Mouse (Mus musculus): ENCODE measurements around the gene Utrn. TPM values are rescaled to one million over a fixed set of nuclear protein-coding genes. Genes with fewer than 3 reads are reported as not detected.

Gene Utrn
- polyA plus RNA-seq, 2 experiments from 2014 or later: 255 to 319 TPM

- peak; percentile 57 for ATAC-seq
Observed at GRCm38 (mm10) chr10:12868189-12869028, 756 bp downstream of the Utrn start.

DNA sequence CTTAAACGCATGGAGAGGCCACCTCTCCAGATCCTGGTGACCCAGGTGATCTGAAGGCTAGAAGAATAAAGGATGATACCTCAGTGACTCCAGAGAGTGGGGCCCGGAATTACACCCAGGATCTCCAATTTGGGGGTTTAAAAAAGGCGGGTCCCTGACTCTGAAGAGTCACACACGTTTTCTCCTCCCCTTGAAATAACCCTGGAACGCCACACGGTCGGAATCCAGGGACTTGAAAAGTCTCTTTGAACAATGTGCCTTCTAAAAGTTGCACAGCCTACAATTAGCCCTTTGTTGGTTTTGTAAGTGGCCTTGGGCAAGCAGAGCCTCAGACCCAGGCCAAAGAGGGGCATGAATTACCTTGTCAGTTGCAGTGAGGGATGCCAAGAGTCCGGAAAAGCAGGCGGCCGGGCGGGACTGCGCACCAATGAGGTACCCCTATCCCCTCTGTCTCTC, 1.4 kb downstream of the Utrn start:
- ATAC-seq: no peak

DNA sequence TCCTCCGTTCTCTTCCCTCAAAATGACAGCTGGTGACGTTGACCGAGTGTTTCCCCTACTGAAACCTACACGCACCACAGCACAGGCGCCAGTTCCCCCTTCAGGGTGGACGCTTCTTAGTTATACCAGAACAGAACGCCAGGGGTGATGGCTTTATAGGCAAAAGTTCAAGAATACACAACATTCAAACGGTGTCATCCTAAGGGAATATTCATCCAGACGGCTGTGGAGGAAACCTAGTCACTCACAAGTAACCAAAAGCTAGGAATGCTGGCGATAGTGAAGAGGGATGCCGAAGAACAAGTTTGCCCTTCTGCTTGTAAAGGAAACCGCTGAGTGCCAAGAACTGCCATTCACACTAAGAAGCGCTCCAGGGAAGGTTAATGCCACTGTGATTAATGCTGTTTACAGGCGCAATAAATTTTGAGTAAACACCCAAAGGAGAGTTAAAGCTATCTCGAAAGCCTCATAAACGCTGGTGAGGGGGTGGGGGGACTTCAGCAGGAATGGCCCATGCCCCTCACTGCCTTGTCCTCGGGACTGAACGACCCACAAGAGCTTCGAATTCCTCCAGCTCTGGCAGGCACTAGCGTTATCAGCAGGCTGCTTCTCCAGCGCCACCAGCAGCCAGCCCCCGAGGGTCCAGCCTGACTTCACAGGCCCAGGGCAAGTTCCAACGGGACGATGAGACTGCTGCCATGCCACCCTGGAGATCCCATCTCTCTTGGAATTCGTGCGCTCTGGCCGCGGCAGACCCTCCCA, 2.0 kb downstream of the Utrn start:
- no peak for ATAC-seq

DNA sequence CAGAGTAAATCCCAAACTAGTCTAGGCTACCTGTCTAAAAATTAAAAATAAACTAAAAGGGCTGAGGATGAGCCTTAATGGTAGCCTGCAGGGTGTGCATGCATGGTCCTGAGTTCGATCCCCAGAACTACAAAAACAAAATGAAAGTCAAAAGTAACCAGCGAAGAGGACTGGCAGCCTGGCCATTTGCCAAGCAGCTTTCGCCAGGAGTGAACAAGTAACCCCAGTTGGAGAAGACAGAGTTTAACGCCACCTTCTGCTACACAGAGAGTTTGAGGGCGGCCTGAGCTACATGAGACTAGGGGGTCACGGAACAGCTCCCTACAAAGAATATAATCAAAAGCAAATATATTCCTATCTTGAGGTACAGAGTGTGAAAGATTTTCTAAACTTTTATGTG, 4.0 kb downstream of the Utrn start:
- ATAC-seq: no peak

GRCm38 (mm10) chr10:12863581-12863980, 5.6 kb downstream of the Utrn start:
- no peak for ATAC-seq

- ATAC-seq: no peak
Observed at GRCm38 (mm10) chr10:12862047-12862446, 7.1 kb downstream of the Utrn start.

DNA sequence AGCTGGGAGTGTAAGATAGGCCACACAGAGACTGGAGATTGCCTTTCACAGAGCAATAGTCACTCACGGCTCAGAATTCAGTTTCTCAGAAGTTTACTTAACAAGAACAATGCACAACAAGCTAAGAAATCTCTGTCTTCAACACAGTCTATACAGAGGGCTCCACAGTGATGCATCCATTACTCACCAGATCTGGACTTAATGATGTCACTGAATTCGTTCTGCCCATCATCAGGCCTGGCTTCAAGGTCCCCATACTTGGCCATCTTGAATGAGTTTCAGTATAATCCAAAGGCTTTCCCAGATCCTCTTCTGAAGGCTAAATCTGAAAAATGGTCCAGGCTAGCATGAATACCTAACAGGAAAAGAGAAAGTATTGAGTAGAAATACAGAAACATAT, 7.8 kb downstream of the Utrn start:
- no peak for ATAC-seq

DNA sequence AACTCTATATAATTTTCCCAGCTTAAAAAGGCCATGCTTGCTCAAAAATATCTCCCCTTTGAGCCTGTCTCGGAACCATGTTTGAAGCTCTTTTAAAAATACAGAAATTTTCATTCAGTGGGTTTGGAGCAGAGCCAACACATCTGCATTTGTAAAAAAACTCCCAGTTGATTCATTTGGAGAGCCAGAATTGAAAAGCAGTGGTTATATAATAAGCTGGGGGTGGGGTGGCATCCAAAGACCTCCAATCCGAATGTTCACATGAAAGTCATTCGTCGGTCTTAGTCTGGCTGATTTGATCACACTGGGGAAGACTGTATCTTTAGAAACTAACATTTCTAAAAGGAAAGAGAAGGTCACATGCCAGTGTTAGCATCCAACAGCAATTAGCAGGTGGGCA, 8.4 kb downstream of the Utrn start:
- no peak for ATAC-seq

- ATAC-seq: peak; percentile 82
Observed at GRCm38 (mm10) chr10:12860331-12860730, 8.8 kb downstream of the Utrn start.

DNA sequence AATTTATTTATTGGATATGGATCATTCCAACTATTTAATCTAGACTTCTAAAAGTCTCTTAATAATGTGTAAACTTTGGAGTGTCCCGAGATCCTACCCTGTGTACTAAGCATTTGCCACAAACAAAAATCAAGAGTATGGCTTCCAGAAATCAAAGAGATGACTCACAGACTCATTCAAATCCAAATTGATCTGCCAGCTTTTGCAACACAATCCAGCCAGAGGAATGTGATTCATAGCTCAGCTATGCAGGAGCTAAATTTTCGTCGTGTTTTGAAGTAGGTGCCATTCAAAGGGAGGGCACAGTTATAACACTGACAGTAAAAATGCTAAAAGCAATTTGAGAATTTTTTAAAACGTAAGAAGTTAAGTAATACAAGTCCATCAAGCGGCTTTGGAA, 11.1 kb downstream of the Utrn start:
- ATAC-seq: no peak

- ATAC-seq: no peak
Observed at GRCm38 (mm10) chr10:12854298-12854697, 14.9 kb downstream of the Utrn start.

DNA sequence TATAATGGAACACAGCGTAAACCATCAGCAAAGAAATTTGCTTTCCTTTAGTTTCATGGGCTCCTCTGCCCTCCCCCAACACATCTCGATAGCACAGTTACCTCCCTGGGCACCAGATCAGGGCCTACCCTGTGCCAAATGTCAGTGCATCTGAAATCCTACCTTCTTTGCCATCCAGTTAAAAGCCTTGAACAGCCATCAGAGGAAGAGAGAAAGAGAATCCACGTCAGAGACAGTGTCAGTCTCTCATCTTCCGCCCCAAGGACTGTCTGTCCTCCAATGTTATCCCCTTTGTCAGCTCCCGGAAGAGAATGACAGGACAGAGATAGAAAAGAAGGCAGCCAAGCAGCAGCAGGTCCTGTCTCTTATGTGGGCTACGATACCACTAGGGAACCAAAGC, 15.4 kb downstream of the Utrn start:
- no peak for ATAC-seq

GRCm38 (mm10) chr10:12853196-12853620, 16.0 kb downstream of the Utrn start:
- ATAC-seq: no peak

- ATAC-seq: no peak
Observed at GRCm38 (mm10) chr10:12852416-12853195, 16.6 kb downstream of the Utrn start.

DNA sequence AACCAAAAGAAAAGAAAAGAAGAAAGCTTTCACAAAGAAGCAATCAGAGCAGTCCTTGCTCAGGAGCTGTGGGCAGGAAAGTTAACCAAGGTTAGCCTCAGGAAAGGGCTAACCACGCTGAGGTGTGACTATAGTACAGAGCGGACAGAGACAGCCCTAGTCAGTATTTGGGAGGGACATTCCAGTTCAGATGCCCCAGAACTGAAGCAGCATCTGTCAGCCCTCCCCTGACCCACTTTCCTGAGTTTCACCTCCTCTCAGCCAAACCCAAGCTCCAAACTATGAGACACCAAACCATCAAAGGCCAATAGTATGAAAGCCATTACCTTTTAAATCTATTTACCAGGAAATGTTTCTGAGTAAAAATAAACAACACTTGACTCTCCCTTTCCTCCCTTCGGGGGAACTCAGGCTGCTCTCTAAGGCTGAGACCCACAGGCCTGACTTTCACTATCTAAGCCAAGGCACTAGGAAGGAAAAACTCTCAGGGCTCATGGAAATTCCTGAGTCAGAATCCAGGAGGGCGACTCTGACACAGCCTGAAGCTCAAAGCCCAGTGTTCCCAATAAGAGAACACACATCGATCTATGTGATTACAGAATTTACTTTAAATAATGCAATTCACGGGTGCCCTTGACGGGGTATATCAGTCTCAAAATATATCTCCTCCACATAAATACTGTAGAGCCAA, 18.2 kb downstream of the Utrn start:
- peak; percentile 28 for ATAC-seq

DNA sequence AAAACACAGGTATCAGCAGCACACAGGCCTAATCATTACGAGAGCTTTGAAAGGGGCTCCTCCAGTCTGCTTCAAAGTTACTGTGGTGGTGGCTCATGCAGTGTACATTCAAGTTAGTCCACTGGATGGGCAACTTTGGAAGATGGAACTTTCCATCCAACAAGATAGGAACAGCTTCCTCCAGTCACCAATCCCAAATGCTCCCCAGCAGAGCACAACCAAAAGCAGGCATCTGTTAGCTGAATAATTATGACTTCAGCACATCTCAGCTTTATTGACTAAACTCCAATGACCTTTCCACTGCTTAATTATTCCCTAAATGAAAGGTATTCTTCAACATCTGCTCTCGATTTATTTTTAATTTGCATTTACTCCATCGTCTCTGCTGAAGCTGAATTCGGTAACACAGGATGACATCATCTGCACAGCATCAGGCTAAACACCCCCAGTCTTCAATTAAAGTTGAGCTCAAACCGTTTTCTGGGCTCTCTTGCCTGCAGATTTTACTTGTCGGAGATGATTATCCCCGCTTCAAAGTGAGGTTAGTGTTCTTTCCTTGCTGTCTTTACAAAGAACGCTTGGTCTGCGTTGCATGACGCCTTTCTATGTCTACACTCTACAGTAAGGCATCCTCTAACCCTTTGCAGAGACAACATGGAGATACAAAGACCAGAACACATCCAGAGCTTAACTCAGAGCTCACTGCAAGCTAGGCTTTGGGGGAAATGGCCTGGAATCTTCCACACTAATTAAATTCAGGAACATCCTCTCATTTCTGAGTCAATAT, 20.6 kb downstream of the Utrn start:
- no peak for ATAC-seq

DNA sequence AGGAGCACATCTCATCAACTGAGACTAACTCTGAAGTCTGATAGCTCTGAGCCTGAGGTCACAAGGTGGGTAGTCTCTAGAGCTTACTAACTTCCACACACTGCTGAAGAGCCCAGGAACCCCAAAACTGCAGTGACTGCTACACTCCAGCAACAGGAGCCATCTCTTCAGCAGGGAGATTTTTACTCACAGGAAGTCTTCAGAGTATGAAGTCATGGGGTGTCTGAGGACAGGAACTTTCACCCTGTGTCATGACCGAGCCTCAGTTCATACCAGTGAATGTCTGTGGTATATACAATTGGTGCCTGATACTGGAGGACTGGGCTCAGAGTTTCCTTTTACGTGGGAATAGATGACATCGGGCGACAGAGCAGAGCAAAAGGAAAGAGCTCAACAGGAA, 26.6 kb downstream of the Utrn start:
- peak; percentile 88 for ATAC-seq

- peak; percentile 48 for ATAC-seq
Observed at GRCm38 (mm10) chr10:12841497-12841896, 27.7 kb downstream of the Utrn start.

- no peak for ATAC-seq
Observed at GRCm38 (mm10) chr10:12837636-12838035, 31.5 kb downstream of the Utrn start.

GRCm38 (mm10) chr10:12836048-12836816, 32.9 kb downstream of the Utrn start:
- no peak for ATAC-seq

DNA sequence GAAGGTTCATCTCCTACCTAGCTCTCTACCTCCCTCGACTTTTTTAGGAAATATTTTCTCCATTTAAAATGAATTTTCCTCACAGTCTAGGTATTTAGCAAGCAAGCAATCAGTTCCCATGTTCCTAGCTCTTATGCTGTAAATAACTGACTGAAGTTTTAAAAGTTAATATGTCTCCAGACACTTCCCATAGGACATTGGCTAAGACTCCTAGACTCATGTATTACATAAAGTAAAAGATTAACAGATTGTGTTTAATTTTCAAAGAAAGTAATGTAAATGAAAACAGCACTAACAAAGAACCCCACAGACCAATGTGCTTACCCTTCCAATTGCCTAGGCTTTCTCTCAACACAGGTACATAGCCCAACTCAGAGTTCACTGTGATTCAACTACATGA, 35.0 kb downstream of the Utrn start:
- no peak for ATAC-seq

All from activated CD4-positive, CD25-positive, alpha-beta regulatory T cell, adult 4 months (primary cell).